Mouse (Mus musculus) testis, adult 2 months (tissue): ENCODE results near the gene Lep.

Experiments
- CTCF ChIP-seq: fragments of 200-500 bp; IDR thresholded peaks from 2 replicates; pipeline ENCODE4 v1.5.1; 2012; ENCODE audit warnings: low read depth, mild to moderate bottlenecking, inconsistent platforms, low read length, moderate library complexity; ENCODE audit not compliant: control insufficient read depth, insufficient read depth, insufficient replicate concordance
- POLR2A ChIP-seq: fragments of 200-500 bp; IDR thresholded peaks from 2 replicates; pipeline ENCODE4 v1.6.1; 2012; ENCODE audit warnings: low read depth, mild to moderate bottlenecking, inconsistent platforms, low read length, moderate library complexity; ENCODE audit not compliant: control insufficient read depth

DNA sequence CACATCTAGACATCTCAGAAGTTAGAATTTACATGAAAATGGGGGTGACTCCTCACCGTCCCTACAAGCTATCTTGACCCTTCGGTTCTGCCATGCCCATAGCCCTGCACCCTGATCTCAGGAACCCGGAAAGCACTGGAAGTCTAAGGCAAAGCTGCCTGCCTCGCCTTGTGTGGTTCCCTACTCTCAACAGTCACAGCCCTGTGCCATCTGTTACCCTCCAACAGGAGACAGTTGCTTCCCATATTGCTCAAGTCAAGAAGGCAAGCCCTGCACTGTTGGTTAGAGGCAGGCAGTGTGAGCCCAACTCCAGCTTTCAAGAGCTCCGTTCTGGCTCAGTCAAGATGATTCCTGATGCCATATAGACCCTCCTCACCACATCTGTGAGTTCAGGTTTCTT is 48.4 kb upstream of the Lep start:
- TF ChIP-seq CTCF (no peak), POLR2A (no peak)
